In the genomic region with DNA sequence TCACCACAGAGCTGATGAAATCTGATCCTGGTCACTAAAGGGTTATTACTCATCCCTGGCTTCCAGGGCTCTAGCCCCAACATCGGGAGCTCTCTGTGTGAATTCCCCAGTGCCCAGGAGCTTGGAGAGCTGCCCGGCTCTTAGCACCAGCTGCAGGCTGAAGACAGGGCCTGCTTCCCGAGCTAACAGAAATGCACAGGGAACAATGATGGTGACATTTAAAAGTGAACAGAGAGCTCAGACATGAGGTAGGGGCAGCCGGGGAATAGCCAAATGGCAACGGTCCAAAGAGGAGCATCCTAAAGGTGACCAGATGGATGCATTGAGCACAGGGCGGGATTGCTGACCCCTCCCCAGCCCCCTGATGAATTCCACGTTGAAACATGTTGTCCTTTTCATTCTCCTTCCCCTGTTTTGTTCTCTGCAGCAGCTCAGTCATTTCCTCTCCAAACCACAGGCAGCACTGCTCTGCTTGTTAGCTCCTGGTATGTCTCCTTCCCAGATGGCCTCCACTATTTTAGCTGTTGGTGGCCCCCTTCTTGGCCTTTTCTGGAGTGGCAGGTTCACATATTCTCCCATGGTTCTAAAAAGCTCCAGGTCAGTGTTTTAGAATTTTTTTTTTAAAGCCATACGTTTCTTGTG, we compare ENCODE assay signal across 10 mouse cellular contexts. TPM values are rescaled to one million over a fixed set of nuclear protein-coding genes. Genes with fewer than 3 reads are reported as not detected.
DNase-seq lines count a peak whose midpoint lies in the region; ATAC-seq and TF ChIP-seq lines count a peak whose summit lies in the region.
"Had no signal": no experiment of that assay in that cellular context is flagged by ENCODE, and none has a peak within 500 bp of the region (broad histone marks: within the 10 kb centered on the region; RNA-seq: fewer than 3 reads in every experiment).

No protein-coding gene starts in this region.

- TF ChIP-seq CTCF in heart, adult 2 months (IDR thresholded peaks at IDR 0.05) = no peak

- no peaks in the 10 kb centered on the region for H3K36me3 ChIP-seq in heart, adult 2 months (ENCODE audit: control insufficient read depth, insufficient read depth, low read length)
- H3K36me3 ChIP-seq in heart, embryonic 11.5 days (ENCODE audit: control insufficient read depth, insufficient read depth, low read length) = peaks cover 27% of the 10 kb centered on the region
- peaks cover 69% of the 10 kb centered on the region for H3K36me3 ChIP-seq in kidney, embryonic 15.5 days
- H3K36me3 ChIP-seq: G1E had no signal

- H3K9ac ChIP-seq in heart, adult 2 months (ENCODE audit: low read depth, low read length) = no peak overlapping the region
- no peak overlapping the region for H3K9ac ChIP-seq in heart, embryonic 11.5 days (ENCODE audit: low read depth, low read length)
- no peak overlapping the region for H3K9ac ChIP-seq in kidney, embryonic 15.5 days
- H3K9ac ChIP-seq: liver, embryonic 13.5 days had no signal

- H3K79me2 ChIP-seq in heart, adult 2 months (replicated peaks; ENCODE audit: control insufficient read depth, insufficient read depth, low read length) = no peaks in the 10 kb centered on the region

- H3K4me2 ChIP-seq in heart, embryonic 11.5 days = no peak overlapping the region
- H3K4me2 ChIP-seq in kidney, embryonic 15.5 days = no peak overlapping the region
- H3K4me2 ChIP-seq: liver, embryonic 13.5 days had no signal

- TF ChIP-seq EP300 in heart, adult 2 months (IDR thresholded peaks at IDR 0.05; ENCODE audit: insufficient read depth, low read depth, low read length) = no peak

- H3K4me1 ChIP-seq in heart, adult 2 months (ENCODE audit: control insufficient read depth, insufficient read depth, low read length) = no peaks in the 10 kb centered on the region; the same call in 1 of the 2 replicates
- 0 out of 2 replicates have a peak, but pooled peaks cover 3% of the 10 kb centered on the region for H3K4me1 ChIP-seq in heart, embryonic 11.5 days (ENCODE audit: control insufficient read depth, insufficient read depth, low read length)
- H3K4me1 ChIP-seq in kidney, embryonic 15.5 days = peaks cover 12% of the 10 kb centered on the region
- H3K4me1 ChIP-seq: liver, embryonic 13.5 days had no signal

- intact Hi-C loops in heart, adult 2 months (cut with DNase I) = no loop called here
- intact Hi-C loops in gastrocnemius, postnatal 36 days (cut with DNase I) = no loop called here
- intact Hi-C loops in left cerebral cortex, postnatal 10 days (cut with DNase I) = no loop called here

- ATAC-seq in heart, embryonic 11.5 days (replicated peaks; ENCODE audit: insufficient number of reproducible peaks, low FRiP score, low TSS enrichment) = no peak
- no peak for ATAC-seq in kidney, embryonic 15.5 days (replicated peaks; ENCODE audit: low FRiP score)

- no peak overlapping the region; the same call in 1 of the 2 replicates for H3K27ac ChIP-seq in heart, adult 2 months
- H3K27ac ChIP-seq in heart, embryonic 11.5 days (ENCODE audit: low read depth, low read length) = no peak overlapping the region
- no peak overlapping the region for H3K27ac ChIP-seq in kidney, embryonic 15.5 days
- H3K27ac ChIP-seq: liver, embryonic 13.5 days had no signal

- H3K9me3 ChIP-seq in heart, embryonic 11.5 days (replicated peaks; ENCODE audit: control insufficient read depth, low read length) = no peaks in the 10 kb centered on the region; the same call in 1 of the 2 replicates
- H3K9me3 ChIP-seq in kidney, embryonic 15.5 days (replicated peaks) = no peaks in the 10 kb centered on the region; the same call in 1 of the 2 replicates
- H3K9me3 ChIP-seq: G1E; liver, embryonic 13.5 days had no signal

- WGBS in heart, adult 2 months = 49% methylated on average over 8 of the region's 8 CpGs
- 66% methylated on average over 8 of the region's 8 CpGs for WGBS in heart, embryonic 11.5 days (ENCODE audit: insufficient replicate concordance)
- 54% methylated on average over 8 of the region's 8 CpGs for WGBS in kidney, embryonic 15.5 days

- DNase-seq in heart, adult 2 months = peak; percentile 71 to 73
- DNase-seq in brain, embryonic 18.5 days (ENCODE audit: low read depth, low spot score) = peak; percentile 37
- peak; percentile 76 to 78 for DNase-seq in gastrocnemius, postnatal 36 days
- peak; percentile 51 to 79 for DNase-seq in left cerebral cortex, postnatal 10 days (ENCODE audit: extremely low spot score in 1 of 2, low spot score in 2 of 2)
- no peak for DNase-seq in T-cell, adult 2 months (ENCODE audit: low spot score)
- DNase-seq in urinary bladder, adult 18-20 months (ENCODE audit: low spot score in 2 of 2) = no peak
- DNase-seq: liver, embryonic 13.5 days had no signal

- no peaks in the 10 kb centered on the region for H3K27me3 ChIP-seq in heart, adult 2 months (ENCODE audit: control insufficient read depth, insufficient read depth, low read length)
- no peaks in the 10 kb centered on the region for H3K27me3 ChIP-seq in heart, embryonic 11.5 days (ENCODE audit: control insufficient read depth, insufficient read depth, low read length)
- H3K27me3 ChIP-seq in kidney, embryonic 15.5 days = no peaks in the 10 kb centered on the region
- H3K27me3 ChIP-seq: liver, embryonic 13.5 days had no signal

- H3K4me3 ChIP-seq in heart, adult 2 months = no peak overlapping the region
- H3K4me3 ChIP-seq in heart, embryonic 11.5 days (ENCODE audit: low read depth, low read length) = no peak overlapping the region
- no peak overlapping the region for H3K4me3 ChIP-seq in kidney, embryonic 15.5 days (replicated peaks)
- H3K4me3 ChIP-seq: liver, embryonic 13.5 days had no signal

- no peak for TF ChIP-seq POLR2A in heart, adult 2 months (IDR thresholded peaks at IDR 0.05; ENCODE audit: insufficient read depth, low read depth, low read length)

RNA-seq across cellular contexts. Expression of a gene that starts 58.4 kb away (rescaled TPM):
- 100 to 1,000 TPM in 1 of 2 experiments, 10 to 100 TPM in 1; 49.3 to 156 TPM for total RNA-seq in heart, adult 2 months (2021)
- polyA plus RNA-seq in heart, adult 2 months (2012; rRNA removed) = 28.9 and 48.8 TPM in 2 replicates
- 33.2 and 34.5 TPM in 2 replicates for polyA plus RNA-seq in heart, embryonic 11.5 days (2014; fragmentation: Nextera tagmentation; extraction: Ambion mirVana)
- 10 to 100 TPM; 15.6 to 18.4 TPM for total RNA-seq in gastrocnemius, postnatal 36 days (2021)
- total RNA-seq in left cerebral cortex, postnatal 10 days (2021) = 100 to 1,000 TPM; 174 to 180 TPM
- 59.8 and 60.2 TPM in 2 replicates for polyA plus RNA-seq in kidney, embryonic 15.5 days (2015; fragmentation: Nextera tagmentation; extraction: Ambion mirVana)

Comparison
In these comparisons a context has a peak if more than half of its experiments do, and no peak if none do; other contexts are left out.
1. DNase-seq: peak in heart, adult 2 months (2 of 2), brain, embryonic 18.5 days (single experiment), gastrocnemius, postnatal 36 days (2 of 2) and left cerebral cortex, postnatal 10 days (2 of 2); none in T-cell, adult 2 months (single experiment) and urinary bladder, adult 18-20 months (0 of 2).